Mouse (Mus musculus) brain, embryonic 18.5 days (tissue): ENCODE results near the gene Adgrf1.

Experiments
- DNase-seq: peaks from one replicate; pipeline ENCODE4 v3.0.0-alpha.2; 2012; ENCODE audit warnings: low read depth, low spot score

The Adgrf1 gene

DNA sequence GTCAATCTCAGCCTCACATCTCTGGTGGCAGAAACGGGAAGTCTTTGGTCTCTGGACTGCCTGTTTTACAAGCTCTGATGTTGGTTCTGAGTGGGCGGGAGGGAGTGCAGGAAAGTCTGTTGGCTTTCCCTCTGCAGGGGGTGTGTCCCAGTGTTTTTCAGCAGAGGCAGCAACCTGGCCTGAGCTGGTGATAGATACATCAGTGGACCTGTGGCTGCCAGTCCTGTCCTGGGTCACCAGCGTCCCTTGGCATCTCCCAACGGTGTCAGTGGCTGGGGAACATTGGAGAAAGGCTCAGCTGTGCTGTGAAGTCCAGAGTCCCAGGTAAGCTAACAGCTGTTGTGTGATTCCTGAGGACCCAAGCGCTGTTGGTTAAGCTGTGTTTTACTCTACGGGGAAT lies at the start of gene Adgrf1:
TSS of gene Adgrf1 (plus strand) at position 169 of the 400 bp plus-strand sequence.
- no peak for DNase-seq

DNA sequence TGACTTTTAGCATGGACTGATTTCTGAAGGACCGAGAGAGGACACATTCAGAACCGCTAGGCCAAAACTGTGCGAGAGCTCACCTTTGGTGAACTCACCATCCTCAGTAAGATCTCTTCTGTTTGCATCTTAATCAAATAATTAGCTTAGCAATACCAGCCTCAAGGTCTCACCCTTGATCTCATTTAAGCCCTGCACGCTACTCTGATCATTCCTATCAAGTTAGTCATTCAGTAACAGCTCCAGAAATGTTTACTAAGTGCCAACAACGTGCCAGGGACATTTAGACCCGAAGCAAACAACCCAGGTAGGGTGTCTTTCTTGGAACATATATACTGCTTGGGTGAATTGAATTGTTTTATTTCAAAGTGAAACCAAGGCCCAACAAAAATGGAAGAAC lies 44.0 kb upstream of the Adgrf1 start:
- no peak for DNase-seq

- DNase-seq, result peak; percentile 78
Measured at GRCm38 (mm10) chr17:43229621-43230513, 40.3 kb upstream of the Adgrf1 start.

- DNase-seq, result no peak
Measured at GRCm38 (mm10) chr17:43230821-43231220, 39.3 kb upstream of the Adgrf1 start.

- no peak for DNase-seq
Measured at GRCm38 (mm10) chr17:43232769-43233168, 37.4 kb upstream of the Adgrf1 start.

DNA sequence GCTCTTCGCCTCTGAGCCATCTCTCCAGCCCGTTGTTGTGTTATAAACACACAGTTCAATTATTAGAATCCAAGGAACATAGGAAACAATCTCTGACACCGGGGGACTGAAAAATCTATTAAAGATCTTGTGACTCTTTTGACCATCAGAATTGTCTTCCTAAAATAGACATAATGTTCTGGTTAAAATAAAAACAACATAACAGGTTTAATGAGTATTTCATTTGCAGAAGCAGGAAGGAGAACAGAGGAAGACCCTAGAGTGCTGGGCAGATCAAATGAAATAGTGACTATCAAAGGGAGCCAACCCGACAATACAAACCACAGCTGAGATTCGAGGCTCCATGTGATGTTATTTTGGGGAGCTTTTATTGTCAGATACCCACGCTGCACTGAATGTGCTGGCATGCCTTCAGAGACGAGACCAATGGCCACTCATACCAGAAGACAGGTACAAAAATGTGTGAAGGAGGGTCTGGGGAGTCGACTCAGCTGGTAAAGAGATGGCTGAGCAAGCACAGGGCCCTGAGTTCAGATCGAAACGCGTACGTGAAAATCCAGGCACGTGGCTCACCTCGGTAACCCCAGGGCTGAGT lies 33.4 kb upstream of the Adgrf1 start:
- DNase-seq, result no peak

DNA sequence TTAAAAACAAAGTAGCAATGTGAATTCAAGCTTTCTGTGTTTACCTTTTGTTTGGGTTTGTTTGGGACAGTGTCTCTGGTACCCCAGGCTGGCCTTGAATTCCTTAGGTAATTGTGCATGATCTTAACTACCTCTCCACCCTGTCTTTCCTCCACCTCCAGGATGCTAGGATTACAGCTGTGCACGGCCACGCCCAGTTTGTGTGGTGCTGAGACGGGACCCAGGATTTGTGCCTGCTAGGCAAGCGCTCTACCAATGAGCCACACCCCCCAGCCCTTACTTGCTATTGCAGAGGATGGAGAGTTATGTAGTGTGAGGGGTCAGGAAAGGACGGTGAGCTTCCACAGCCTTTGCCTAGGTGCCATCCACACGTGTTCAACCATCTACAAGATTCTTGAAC lies 31.1 kb upstream of the Adgrf1 start:
- DNase-seq, result no peak

GRCm38 (mm10) chr17:43241134-43241533 lies 29.0 kb upstream of the Adgrf1 start:
- no peak for DNase-seq

DNA sequence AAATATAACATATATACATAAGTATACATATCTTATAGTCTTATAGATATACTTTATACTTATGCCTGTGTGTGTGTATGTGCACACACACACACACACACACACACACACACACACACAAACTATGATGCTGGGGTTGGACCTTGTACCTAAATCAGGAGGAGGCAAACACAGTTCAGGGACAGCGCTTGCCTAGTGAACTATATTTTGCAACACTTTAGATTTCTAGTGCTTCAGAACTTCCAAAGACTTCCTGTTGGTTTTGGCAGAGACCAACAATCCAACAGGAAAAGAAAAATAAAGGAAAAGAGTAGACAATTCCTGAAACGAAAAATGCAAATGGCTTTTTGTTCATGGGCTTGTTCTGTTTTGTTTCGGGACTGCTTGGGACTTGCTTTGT lies 27.5 kb upstream of the Adgrf1 start:
- no peak for DNase-seq

DNA sequence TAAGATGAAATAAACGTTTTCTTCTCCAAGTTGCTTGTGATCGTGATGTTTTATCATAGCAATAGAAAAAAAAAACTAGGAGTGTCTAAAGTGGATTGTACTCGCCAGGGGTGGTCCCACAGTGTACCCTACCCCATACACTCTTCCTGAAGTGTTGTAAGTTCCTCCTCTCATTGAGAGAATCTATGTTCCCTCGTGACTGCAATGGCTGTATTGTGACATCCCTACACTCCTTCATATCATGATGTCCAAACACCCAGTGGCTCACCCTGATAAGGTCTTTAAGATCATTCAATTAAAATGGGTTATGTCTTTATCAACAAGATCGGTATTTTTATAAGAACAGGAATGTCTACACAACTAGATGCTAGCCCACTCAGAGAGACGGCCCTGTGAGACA lies 24.8 kb upstream of the Adgrf1 start:
- DNase-seq, result no peak

DNA sequence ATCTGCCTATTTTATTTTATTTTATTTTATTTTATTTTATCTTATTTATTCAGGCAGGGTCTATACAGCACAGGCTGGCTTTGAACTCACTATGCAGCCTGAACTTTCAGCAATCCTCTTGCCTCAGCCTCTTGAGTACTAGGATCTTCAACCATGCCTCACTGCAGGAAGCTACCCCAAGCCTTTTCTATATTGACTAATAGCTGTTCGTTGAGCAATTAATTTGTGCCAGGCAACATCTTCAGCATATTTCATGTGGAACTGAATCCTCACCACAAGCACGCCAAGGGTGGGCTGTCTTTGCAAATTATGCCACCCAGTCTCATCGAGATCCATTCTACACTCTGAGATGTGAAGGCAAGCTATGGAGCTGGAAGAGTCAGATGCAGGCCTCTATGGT lies 22.9 kb upstream of the Adgrf1 start:
- DNase-seq, result no peak

DNA sequence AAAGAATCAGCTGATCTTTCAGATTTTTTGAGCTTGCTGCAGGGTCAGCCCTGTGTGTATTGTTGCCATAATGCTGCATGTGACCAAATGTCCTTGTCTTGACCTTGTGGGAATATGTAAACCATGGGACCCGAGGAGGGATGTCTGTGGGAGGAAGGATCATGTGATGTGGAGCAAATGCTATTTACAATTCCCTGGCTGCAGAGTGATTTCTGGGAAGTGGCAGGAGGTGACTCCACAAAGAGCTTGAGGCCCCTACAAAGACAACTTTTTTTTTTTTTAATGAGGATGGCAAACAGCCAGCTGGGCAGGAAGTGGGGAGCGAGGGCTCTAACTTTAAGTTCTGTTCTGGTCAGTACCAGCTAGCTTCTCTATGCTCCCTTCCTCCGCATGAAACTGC lies 20.5 kb upstream of the Adgrf1 start:
- DNase-seq, result no peak

- no peak for DNase-seq
Measured at GRCm38 (mm10) chr17:43251249-43252125, 18.6 kb upstream of the Adgrf1 start.

DNA sequence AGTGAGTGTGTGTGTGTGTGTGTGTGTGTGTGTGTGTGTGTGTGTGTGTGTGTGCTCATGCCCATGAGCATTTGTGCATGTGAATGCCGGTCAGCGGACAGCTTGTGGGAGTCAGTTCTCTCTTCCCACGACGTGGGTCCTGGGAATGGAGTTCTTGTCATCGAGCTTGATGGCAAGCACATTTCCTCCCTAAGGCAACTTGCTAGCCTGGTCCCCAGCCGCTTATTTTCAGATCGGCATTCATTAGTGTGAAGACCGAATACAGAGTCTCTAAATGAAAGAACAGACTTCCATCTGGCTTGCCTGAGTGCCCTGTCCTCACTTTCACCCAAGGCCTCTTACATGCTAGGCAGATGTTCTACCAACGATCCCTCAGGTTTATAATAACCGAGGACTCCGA lies 17.3 kb upstream of the Adgrf1 start:
- DNase-seq, result no peak

- DNase-seq, result no peak
Measured at GRCm38 (mm10) chr17:43254261-43254660, 15.9 kb upstream of the Adgrf1 start.

DNA sequence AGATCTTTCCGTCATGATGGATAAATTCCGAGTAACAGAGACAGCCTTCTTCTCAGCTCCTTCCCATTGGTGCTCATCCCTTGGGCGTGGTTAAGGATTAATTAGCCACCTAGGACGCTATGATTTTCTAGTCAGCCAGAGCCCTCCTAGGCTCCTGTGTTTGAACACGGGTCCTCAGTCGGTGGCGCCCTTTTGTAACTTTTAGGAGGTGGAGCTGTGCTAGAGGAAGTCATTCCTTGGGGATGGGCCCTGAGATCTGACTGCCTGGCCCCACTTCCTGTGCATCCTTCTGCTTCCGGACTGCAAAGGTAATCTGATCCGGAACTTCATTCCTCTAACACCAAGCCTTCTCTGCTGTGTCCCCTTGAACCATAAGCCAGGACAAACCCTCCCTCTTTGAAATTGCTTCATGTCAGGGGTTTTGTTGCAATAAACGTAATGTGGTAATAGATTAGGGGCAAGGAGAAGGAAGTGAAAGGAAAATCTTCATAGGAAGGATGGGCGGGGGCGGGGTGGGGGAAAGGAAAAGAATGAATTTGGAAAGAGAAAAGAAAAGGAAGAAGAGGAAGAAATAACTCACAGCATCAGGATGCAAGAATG lies 13.5 kb upstream of the Adgrf1 start:
- DNase-seq, result no peak

DNA sequence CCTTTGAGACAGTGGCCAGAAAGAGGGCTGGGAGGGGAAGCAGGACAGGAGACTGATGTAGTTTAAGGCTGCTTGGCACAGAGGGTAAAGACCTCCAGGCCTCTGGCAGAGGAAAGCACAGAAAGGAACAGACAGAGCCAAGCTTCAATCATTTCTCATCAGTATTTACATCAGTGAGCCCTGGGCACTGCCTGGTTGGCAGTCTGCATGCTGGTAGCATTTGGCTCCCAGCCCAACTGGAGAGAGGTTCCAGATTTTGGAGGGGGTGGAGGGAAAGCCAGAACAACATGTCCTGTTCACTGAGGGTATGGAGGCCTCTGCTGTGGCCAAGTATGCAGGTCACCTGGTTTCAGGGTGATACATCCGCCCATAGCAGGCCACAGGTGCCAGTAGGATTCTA lies 12.4 kb upstream of the Adgrf1 start:
- no peak for DNase-seq

- no peak for DNase-seq
Measured at GRCm38 (mm10) chr17:43261937-43262336, 8.2 kb upstream of the Adgrf1 start.

- DNase-seq, result no peak
Measured at GRCm38 (mm10) chr17:43264739-43265138, 5.4 kb upstream of the Adgrf1 start.

GRCm38 (mm10) chr17:43265178-43265837 lies 4.8 kb upstream of the Adgrf1 start:
- DNase-seq, result peak; percentile 50

DNA sequence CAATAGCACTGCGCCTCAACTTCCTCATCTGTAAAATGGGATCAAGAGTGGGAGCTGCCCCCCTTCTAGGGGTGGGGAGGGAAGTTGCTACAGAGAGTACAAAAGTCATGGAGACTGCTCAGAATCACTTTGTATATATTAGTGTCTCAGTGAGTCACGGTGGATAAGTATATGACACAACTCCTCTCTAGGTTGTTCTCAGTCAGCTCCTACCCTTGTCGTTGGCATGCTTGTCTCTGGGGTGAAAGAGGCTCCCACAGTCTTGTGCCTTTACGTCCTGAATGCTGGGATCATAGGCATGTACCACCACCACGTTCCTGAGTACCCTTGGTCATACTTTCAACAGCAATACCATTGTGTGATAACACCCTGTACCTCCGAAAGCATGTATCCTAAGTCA lies 4.2 kb upstream of the Adgrf1 start:
- no peak for DNase-seq
